Mouse (Mus musculus) megakaryocyte, embryonic 14.5 days (primary cell): Measurements from ENCODE around the gene Srbd1.

ENCODE experiments used
- FLI1 ChIP-seq: IDR thresholded peaks from 2 replicates; pipeline ENCODE4 v1.6.1; 2012; ENCODE audit warnings: low read length, inconsistent platforms, mixed read lengths
- GATA1 ChIP-seq: IDR thresholded peaks from 3 replicates; pipeline ENCODE4 v1.6.1; 2012; ENCODE audit warnings: mixed read lengths, low read length, inconsistent platforms, borderline replicate concordance

DNA sequence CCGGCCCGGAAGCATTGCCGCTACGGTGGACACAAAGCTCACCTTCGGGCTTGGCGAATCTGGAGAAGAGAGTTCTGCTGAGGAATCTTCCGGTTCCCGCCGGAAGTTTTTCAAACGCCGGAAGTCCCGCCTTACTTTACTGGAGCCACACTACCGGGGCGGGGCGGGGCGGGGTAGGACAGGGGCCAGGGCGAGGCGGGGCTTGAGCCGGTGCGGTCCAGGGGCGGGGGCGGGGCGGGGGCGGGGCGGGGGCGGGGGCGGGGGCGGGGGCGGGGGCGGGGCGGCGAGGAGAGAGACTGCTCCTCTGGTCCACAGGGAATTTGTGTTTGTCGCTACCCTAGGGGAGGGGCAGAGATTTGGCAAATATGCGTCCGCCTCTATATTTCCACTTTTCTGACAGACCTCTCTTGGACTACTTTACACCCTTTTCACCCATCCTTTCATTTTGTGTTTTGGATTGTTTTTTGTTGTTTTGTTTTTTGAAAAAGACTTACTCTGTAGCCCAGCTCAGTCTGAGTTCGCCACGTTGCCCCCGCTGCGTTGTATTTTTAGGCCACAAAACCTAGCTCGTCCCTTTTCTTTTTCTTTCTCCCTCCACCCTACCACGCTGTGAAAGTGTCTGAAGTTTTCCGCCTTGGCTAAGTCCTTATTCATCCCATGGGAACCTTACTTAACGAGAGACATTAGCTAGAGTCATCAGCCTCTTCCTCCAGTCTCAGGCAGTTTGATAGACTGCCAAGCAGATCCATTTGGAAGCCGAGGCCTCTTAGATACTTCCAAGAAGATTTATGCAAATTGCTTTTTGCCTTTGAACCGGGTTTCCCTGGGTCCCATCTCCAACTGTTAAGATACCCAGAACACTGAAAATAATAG lies at the start of gene Srbd1:
- TF ChIP-seq GATA1 (no peak), FLI1 (no peak)
